Mouse (Mus musculus) lung, embryonic 16.5 days (tissue): ENCODE data around the gene Nxf3. TPM values are rescaled to one million over a fixed set of nuclear protein-coding genes. Genes with fewer than 3 reads are reported as not detected.

ENCODE experiments used
- ATAC-seq: fragments of 200-750 bp; cut with Nextera tagmentation; 2 replicates; pipeline ENCODE4 v1.8.0; 2017; ENCODE audit warnings: low read depth, mild to moderate bottlenecking, moderate library complexity
- H3K27ac ChIP-seq: fragments of 300-500 bp; sonication (generic); 2 replicates; pipeline ENCODE4 v1.5.1; 2014; ENCODE audit warnings: mild to moderate bottlenecking, control low read depth, low read length
- H3K27me3 ChIP-seq: fragments of 300-500 bp; sonication (generic); 2 replicates; pipeline ENCODE4 v1.6.1; 2014; ENCODE audit warnings: low read depth, low read length, mixed read lengths; ENCODE audit not compliant: control insufficient read depth, insufficient read depth
- H3K36me3 ChIP-seq: fragments of 300-500 bp; sonication (generic); 2 replicates; pipeline ENCODE4 v1.6.1; 2014; ENCODE audit warnings: low read length; ENCODE audit not compliant: control insufficient read depth, insufficient read depth
- H3K4me1 ChIP-seq: fragments of 300-500 bp; sonication (generic); replicated peaks from 2 replicates; pipeline ENCODE4 v1.6.1; 2014; ENCODE audit warnings: low read length, mixed read lengths; ENCODE audit not compliant: control insufficient read depth, insufficient read depth
- H3K4me2 ChIP-seq: fragments of 300-500 bp; sonication (generic); 2 replicates; pipeline ENCODE4 v1.6.1; 2014; ENCODE audit warnings: low read depth, low read length, control low read depth
- H3K4me3 ChIP-seq: fragments of 300-500 bp; sonication (generic); 2 replicates; pipeline ENCODE4 v1.5.1; 2014; ENCODE audit warnings: mild to moderate bottlenecking, low read length, control low read depth
- H3K9ac ChIP-seq: fragments of 300-500 bp; sonication (generic); 2 replicates; pipeline ENCODE4 v1.6.1; 2014; ENCODE audit warnings: low read length, control low read depth
- H3K9me3 ChIP-seq: fragments of 300-500 bp; sonication (generic); 2 replicates; pipeline ENCODE4 v1.6.1; 2016; ENCODE audit warnings: low read length; ENCODE audit not compliant: control insufficient read depth
- WGBS: fragments of 180-500 bp; shearing (Covaris S2); extraction: QIAGEN DNeasy Blood & Tissue Kit; methylation state at CpG from one replicate; pipeline ENCODE4 v1.1.7; 2014; 5-methylcytosine and 5-hydroxymethylcytosine counted together
- polyA plus RNA-seq: library from polyadenylated mRNA; unstranded; fragments of >200 nt; fragmentation: Nextera tagmentation; extraction: Ambion mirVana; gene quantifications from 2 replicates; pipeline ENCODE4 v1.2.1, GENCODE M21; 2015

The Nxf3 gene
- polyA plus RNA-seq = 0.08 TPM in 1 of 2 replicates, not detected in the other

- ATAC-seq = no peak
- no peak within 1 kb of the TSS for H3K4me2 ChIP-seq
- H3K9me3 ChIP-seq = no peaks in the 10 kb centered on the region
- 78% methylated on average over 9 of the region's 9 CpGs for WGBS
- no peak within 1 kb of the TSS for H3K9ac ChIP-seq
- no peak within 1 kb of the TSS for H3K27ac ChIP-seq
- H3K4me1 ChIP-seq = no peaks in the 10 kb centered on the region
- no peaks in the 10 kb centered on the region for H3K27me3 ChIP-seq
- no peak within 1 kb of the TSS for H3K4me3 ChIP-seq
- no peaks in the 10 kb centered on the region for H3K36me3 ChIP-seq
These were observed at the start of gene Nxf3 for GRCm38 (mm10) chrX:136085155-136085554. Nxf3 (minus strand) TSS chrX:136085255.

GRCm38 (mm10) chrX:136127744-136128064, 42.6 kb upstream of the Nxf3 start:
- no peaks in the 10 kb centered on the region for H3K4me1 ChIP-seq
- no peaks in the 10 kb centered on the region for H3K9me3 ChIP-seq
- H3K4me3 ChIP-seq = no peak overlapping the region
- no peaks in the 10 kb centered on the region for H3K36me3 ChIP-seq
- H3K4me2 ChIP-seq = no peak overlapping the region
- ATAC-seq = no peak
- H3K27ac ChIP-seq = no peak overlapping the region
- H3K9ac ChIP-seq = no peak overlapping the region
- no peaks in the 10 kb centered on the region for H3K27me3 ChIP-seq
- 22% methylated on average over 5 of the region's 5 CpGs for WGBS

GRCm38 (mm10) chrX:136127038-136127743, 42.1 kb upstream of the Nxf3 start:
- ATAC-seq = no peak
- Histone ChIP-seq H3K4me2 (no peak overlapping the region), H3K27ac (no peak overlapping the region), H3K36me3 (no peaks in the 10 kb centered on the region), H3K9me3 (no peaks in the 10 kb centered on the region), H3K9ac (no peak overlapping the region), H3K27me3 (no peaks in the 10 kb centered on the region), H3K4me1 (no peaks in the 10 kb centered on the region), H3K4me3 (no peak overlapping the region)
- 57% methylated on average over 8 of the region's 8 CpGs for WGBS

- Histone ChIP-seq H3K36me3 (no peaks in the 10 kb centered on the region), H3K9me3 (no peaks in the 10 kb centered on the region), H3K27me3 (no peaks in the 10 kb centered on the region), H3K4me3 (peak overlapping the region; percentile 44), H3K4me2 (peak overlapping the region; percentile 64), H3K27ac (no peak overlapping the region), H3K4me1 (no peaks in the 10 kb centered on the region), H3K9ac (peak overlapping the region; percentile 50; the same call in 1 of the 2 replicates)
- peak; percentile 90 for ATAC-seq
- WGBS = 21% methylated on average over 23 of the region's 23 CpGs
These were observed 30.4 kb upstream of the Nxf3 start for GRCm38 (mm10) chrX:136115419-136115961.

GRCm38 (mm10) chrX:136115015-136115414, 30.0 kb upstream of the Nxf3 start:
- no peak for ATAC-seq
- Histone ChIP-seq H3K27ac (no peak overlapping the region), H3K4me3 (no peak overlapping the region), H3K36me3 (no peaks in the 10 kb centered on the region), H3K9ac (no peak overlapping the region), H3K4me1 (no peaks in the 10 kb centered on the region), H3K4me2 (peak overlapping the region; percentile 64; the same call in 1 of the 2 replicates), H3K27me3 (no peaks in the 10 kb centered on the region), H3K9me3 (no peaks in the 10 kb centered on the region)
- 14% methylated on average over 4 of the region's 4 CpGs for WGBS

- Histone ChIP-seq H3K27ac (no peak overlapping the region), H3K4me3 (no peak overlapping the region), H3K9me3 (no peaks in the 10 kb centered on the region), H3K4me1 (no peaks in the 10 kb centered on the region), H3K36me3 (no peaks in the 10 kb centered on the region), H3K4me2 (no peak overlapping the region), H3K27me3 (no peaks in the 10 kb centered on the region), H3K9ac (no peak overlapping the region)
- 38% methylated on average over 6 of the region's 6 CpGs for WGBS
- ATAC-seq = no peak
These were observed 22.9 kb upstream of the Nxf3 start for GRCm38 (mm10) chrX:136107942-136108341.

- 49% methylated on average over 3 of the region's 3 CpGs for WGBS
- no peaks in the 10 kb centered on the region for H3K27me3 ChIP-seq
- H3K36me3 ChIP-seq = no peaks in the 10 kb centered on the region
- H3K4me2 ChIP-seq = no peak overlapping the region
- no peak overlapping the region for H3K9ac ChIP-seq
- no peak overlapping the region for H3K27ac ChIP-seq
- no peaks in the 10 kb centered on the region for H3K4me1 ChIP-seq
- no peak for ATAC-seq
- no peak overlapping the region for H3K4me3 ChIP-seq
- H3K9me3 ChIP-seq = no peaks in the 10 kb centered on the region
These were observed 19.7 kb upstream of the Nxf3 start for GRCm38 (mm10) chrX:136104724-136105088.

- H3K4me1 ChIP-seq = no peaks in the 10 kb centered on the region
- no peak overlapping the region for H3K27ac ChIP-seq
- H3K9me3 ChIP-seq = no peaks in the 10 kb centered on the region
- no peak overlapping the region for H3K9ac ChIP-seq
- H3K4me2 ChIP-seq = no peak overlapping the region
- H3K27me3 ChIP-seq = no peaks in the 10 kb centered on the region
- H3K4me3 ChIP-seq = no peak overlapping the region
- no peak for ATAC-seq
- WGBS = 65% methylated on average over 4 of the region's 4 CpGs
- H3K36me3 ChIP-seq = no peaks in the 10 kb centered on the region
These were observed 19.1 kb upstream of the Nxf3 start for GRCm38 (mm10) chrX:136104046-136104723.

- Histone ChIP-seq H3K9me3 (no peaks in the 10 kb centered on the region), H3K36me3 (no peaks in the 10 kb centered on the region), H3K4me3 (no peak overlapping the region), H3K27ac (no peak overlapping the region), H3K4me1 (no peaks in the 10 kb centered on the region), H3K4me2 (no peak overlapping the region), H3K27me3 (no peaks in the 10 kb centered on the region), H3K9ac (no peak overlapping the region)
- no peak for ATAC-seq
- WGBS = 52% methylated on average over 2 of the region's 2 CpGs
These were observed 9.4 kb upstream of the Nxf3 start for GRCm38 (mm10) chrX:136094421-136094820.
